Mouse (Mus musculus) MEL (cell line): ENCODE data around the gene Iqcc. TPM values are rescaled to one million over a fixed set of nuclear protein-coding genes. Genes with fewer than 3 reads are reported as not detected.

Experiments
- DNase-seq: peaks from one replicate; pipeline ENCODE4 v3.0.0; 2011; ENCODE audit warnings: low read depth, low spot score
- H3K27ac ChIP-seq: 2 replicates; pipeline ENCODE4 v1.5.1; 2012; ENCODE audit warnings: low read depth, mild to moderate bottlenecking, control low read depth, low read length, moderate library complexity; ENCODE audit not compliant: control insufficient read depth
- H3K27me3 ChIP-seq, 2 experiments: fragments of 150-350 bp in 1 of 2; sonication (generic) in 1 of 2; 2 replicates each; pipeline ENCODE4 v1.6.1; 2012; ENCODE audit warnings: low read length in 2 of 2, mild to moderate bottlenecking in 2 of 2, improper control_type of control experiment in 1 of 2, moderate library complexity in 1 of 2; ENCODE audit not compliant: insufficient read depth in 2 of 2, control insufficient read depth in 1 of 2
- H3K36me3 ChIP-seq, 2 experiments: 2 replicates each; pipeline ENCODE4 v1.6.1; 2012 to 2014; ENCODE audit warnings: low read length in 2 of 2, improper control_type of control experiment in 1 of 2, inconsistent platforms in 1 of 2, mild to moderate bottlenecking in 1 of 2; ENCODE audit not compliant: insufficient read depth in 2 of 2, control insufficient read depth in 1 of 2
- H3K4me1 ChIP-seq, 2 experiments: fragments of 150-350 bp in 1 of 2; sonication (generic) in 1 of 2; 2 replicates each; pipeline ENCODE4 v1.6.1; 2012; ENCODE audit warnings: low read length in 2 of 2, improper control_type of control experiment in 1 of 2, mild to moderate bottlenecking in 1 of 2; ENCODE audit not compliant: insufficient read depth in 2 of 2, control insufficient read depth in 1 of 2
- H3K4me3 ChIP-seq, 2 experiments: fragments of 150-350 bp in 1 of 2; sonication (generic) in 1 of 2; 2 replicates each; pipeline ENCODE4 v1.5.1; 2012; ENCODE audit warnings: low read depth in 2 of 2, low read length in 2 of 2, mild to moderate bottlenecking in 2 of 2, moderate library complexity in 2 of 2, control low read depth in 1 of 2, improper control_type of control experiment in 1 of 2; ENCODE audit not compliant: control insufficient read depth in 1 of 2, insufficient read depth in 1 of 2
- H3K79me2 ChIP-seq: 2 replicates; pipeline ENCODE4 v1.6.1; 2012; ENCODE audit warnings: mild to moderate bottlenecking, low read length, moderate library complexity; ENCODE audit not compliant: control insufficient read depth, poor library complexity, insufficient read depth
- H3K9ac ChIP-seq: 2 replicates; pipeline ENCODE4 v1.6.1; 2012; ENCODE audit warnings: low read depth, mild to moderate bottlenecking, control low read depth, low read length, moderate library complexity; ENCODE audit not compliant: control insufficient read depth, poor library complexity, severe bottlenecking
- H3K9me3 ChIP-seq: fragments of 150-350 bp; sonication (generic); replicated peaks from 2 replicates; pipeline ENCODE4 v1.6.1; 2012; ENCODE audit warnings: mild to moderate bottlenecking, low read length, improper control_type of control experiment, moderate library complexity; ENCODE audit not compliant: insufficient read depth
- BHLHE40 ChIP-seq: IDR thresholded peaks from 2 replicates; pipeline ENCODE4 v1.6.1; 2012; ENCODE audit warnings: low read depth, mild to moderate bottlenecking, inconsistent platforms, low read length, improper control_type of control experiment, borderline replicate concordance
- CHD1 ChIP-seq: IDR thresholded peaks from 2 replicates; pipeline ENCODE4 v1.6.1; 2012; ENCODE audit warnings: low read depth, mild to moderate bottlenecking, inconsistent platforms, low read length, improper control_type of control experiment
- CHD2 ChIP-seq: IDR thresholded peaks from 2 replicates; pipeline ENCODE4 v1.6.1; 2011; ENCODE audit warnings: low read length, improper control_type of control experiment
- CTCF ChIP-seq, 3 experiments: IDR thresholded peaks in 2 of 3; conservative IDR thresholded peaks in 1 of 3; 2 replicates each; pipeline ENCODE4 v1.5.1; 2011 to 2012; ENCODE audit warnings: low read length in 3 of 3, low read depth in 2 of 3, mild to moderate bottlenecking in 2 of 3, improper control_type of control experiment in 1 of 3, inconsistent platforms in 1 of 3, mixed read lengths in 1 of 3, moderate library complexity in 1 of 3; ENCODE audit not compliant: control insufficient read depth in 1 of 3, insufficient read depth in 1 of 3, poor library complexity in 1 of 3, severe bottlenecking in 1 of 3
- E2F4 ChIP-seq: IDR thresholded peaks from 2 replicates; pipeline ENCODE4 v1.6.1; 2011; ENCODE audit warnings: low read depth, low read length, improper control_type of control experiment, borderline replicate concordance
- ELF1 ChIP-seq: IDR thresholded peaks from 2 replicates; pipeline ENCODE4 v1.6.1; 2014; ENCODE audit warnings: low read depth, mild to moderate bottlenecking, inconsistent platforms, low read length, improper control_type of control experiment, moderate library complexity
- EP300 ChIP-seq, 2 experiments: IDR thresholded peaks; 2 replicates each; pipeline ENCODE4 v1.6.1; 2011; ENCODE audit warnings: improper control_type of control experiment in 2 of 2, low read length in 2 of 2, low read depth in 1 of 2, mild to moderate bottlenecking in 1 of 2
- GABPA ChIP-seq: IDR thresholded peaks from 2 replicates; pipeline ENCODE4 v1.6.1; 2012; ENCODE audit warnings: low read depth, mild to moderate bottlenecking, inconsistent platforms, low read length, improper control_type of control experiment, moderate library complexity
- HCFC1 ChIP-seq: IDR thresholded peaks from 2 replicates; pipeline ENCODE4 v1.6.1; 2012; ENCODE audit warnings: low read depth, mild to moderate bottlenecking, inconsistent platforms, low read length, improper control_type of control experiment, moderate library complexity
- JUND ChIP-seq: IDR thresholded peaks from 2 replicates; pipeline ENCODE4 v1.6.1; 2011; ENCODE audit warnings: low read depth, mild to moderate bottlenecking, improper control_type of control experiment, low read length
- MAFK ChIP-seq: IDR thresholded peaks from 2 replicates; pipeline ENCODE4 v1.6.1; 2011; ENCODE audit warnings: low read depth, mild to moderate bottlenecking, low read length, improper control_type of control experiment, borderline replicate concordance
- MAZ ChIP-seq: IDR thresholded peaks from 2 replicates; pipeline ENCODE4 v1.6.1; 2012; ENCODE audit warnings: low read depth, mild to moderate bottlenecking, inconsistent platforms, low read length, improper control_type of control experiment
- MEF2A ChIP-seq: IDR thresholded peaks from 2 replicates; pipeline ENCODE4 v1.6.1; 2014; ENCODE audit warnings: low read depth, mild to moderate bottlenecking, inconsistent platforms, low read length, improper control_type of control experiment; ENCODE audit not compliant: poor library complexity, insufficient replicate concordance, severe bottlenecking; ENCODE audit errors: extremely low read depth
- MXI1 ChIP-seq: IDR thresholded peaks from 2 replicates; pipeline ENCODE4 v1.6.1; 2011; ENCODE audit warnings: mild to moderate bottlenecking, low read depth, low read length, improper control_type of control experiment
- MYB ChIP-seq: IDR thresholded peaks from 2 replicates; pipeline ENCODE4 v1.6.1; 2011; ENCODE audit warnings: mild to moderate bottlenecking, low read depth, low read length, improper control_type of control experiment
- MYC ChIP-seq: IDR thresholded peaks from 2 replicates; pipeline ENCODE4 v1.6.1; 2011; ENCODE audit warnings: low read depth, mild to moderate bottlenecking, low read length, improper control_type of control experiment, moderate library complexity
- NELFE ChIP-seq: IDR thresholded peaks from 2 replicates; pipeline ENCODE4 v1.6.1; 2011; ENCODE audit warnings: low read depth, low read length, improper control_type of control experiment
- NRF1 ChIP-seq: IDR thresholded peaks from 2 replicates; pipeline ENCODE4 v1.6.1; 2014; ENCODE audit warnings: low read depth, mild to moderate bottlenecking, inconsistent platforms, low read length, improper control_type of control experiment, moderate library complexity; ENCODE audit not compliant: poor library complexity, insufficient read depth, severe bottlenecking
- POLR2A ChIP-seq, 2 experiments: IDR thresholded peaks; 2 replicates each; pipeline ENCODE4 v1.6.1; 2011 to 2012; ENCODE audit warnings: low read length in 2 of 2, mild to moderate bottlenecking in 2 of 2, control low read depth in 1 of 2, improper control_type of control experiment in 1 of 2, low read depth in 1 of 2, moderate library complexity in 1 of 2; ENCODE audit not compliant: control insufficient read depth in 1 of 2, insufficient read depth in 1 of 2, poor library complexity in 1 of 2
- POLR2AphosphoS2 ChIP-seq: IDR thresholded peaks from 2 replicates; pipeline ENCODE4 v1.6.1; 2011; ENCODE audit warnings: low read length, improper control_type of control experiment
- POLR2AphosphoS5 ChIP-seq: IDR thresholded peaks from 2 replicates; pipeline ENCODE4 v1.6.1; 2012; ENCODE audit warnings: low read depth, borderline replicate concordance, mild to moderate bottlenecking, inconsistent platforms, low read length, moderate library complexity, mixed read lengths
- RCOR1 ChIP-seq: IDR thresholded peaks from 2 replicates; pipeline ENCODE4 v1.6.1; 2012; ENCODE audit warnings: low read depth, mild to moderate bottlenecking, inconsistent platforms, low read length, improper control_type of control experiment
- SMC3 ChIP-seq: IDR thresholded peaks from 2 replicates; pipeline ENCODE4 v1.6.1; 2011; ENCODE audit warnings: low read depth, low read length, improper control_type of control experiment
- TAL1 ChIP-seq: IDR thresholded peaks from 2 replicates; pipeline ENCODE4 v1.6.1; 2012; ENCODE audit warnings: mild to moderate bottlenecking, inconsistent platforms, low read length, moderate library complexity, mixed read lengths
- TCF12 ChIP-seq: IDR thresholded peaks from 2 replicates; pipeline ENCODE4 v1.6.1; 2014; ENCODE audit warnings: low read depth, mild to moderate bottlenecking, inconsistent platforms, low read length, improper control_type of control experiment, moderate library complexity
- USF1 ChIP-seq: IDR thresholded peaks from 2 replicates; pipeline ENCODE4 v1.6.1; 2014; ENCODE audit warnings: low read depth, mild to moderate bottlenecking, inconsistent platforms, low read length, improper control_type of control experiment, moderate library complexity
- USF2 ChIP-seq, 2 experiments: IDR thresholded peaks; 2 replicates each; pipeline ENCODE4 v1.6.1; 2011 to 2012; ENCODE audit warnings: improper control_type of control experiment in 2 of 2, low read length in 2 of 2, borderline replicate concordance in 1 of 2, inconsistent platforms in 1 of 2, low read depth in 1 of 2, mild to moderate bottlenecking in 1 of 2; ENCODE audit not compliant: insufficient read depth in 1 of 2
- ZC3H11A ChIP-seq: IDR thresholded peaks from 2 replicates; pipeline ENCODE4 v1.6.1; 2012; ENCODE audit warnings: low read depth, mild to moderate bottlenecking, inconsistent platforms, low read length, improper control_type of control experiment
- ZKSCAN1 ChIP-seq: IDR thresholded peaks from 2 replicates; pipeline ENCODE4 v1.6.1; 2012; ENCODE audit warnings: low read depth, mild to moderate bottlenecking, inconsistent platforms, low read length, improper control_type of control experiment, moderate library complexity
- ZMIZ1 ChIP-seq: IDR thresholded peaks from 2 replicates; pipeline ENCODE4 v1.6.1; 2012; ENCODE audit warnings: low read depth, mild to moderate bottlenecking, inconsistent platforms, low read length, improper control_type of control experiment, moderate library complexity
- polyA plus RNA-seq, 2 experiments: library from polyadenylated mRNA; stranded (reverse) in 1 of 2; unstranded in 1 of 2; fragments of >175 nt in 1 of 2; fragments of >200 nt in 1 of 2; gene quantifications; 2 replicates each; pipeline versions ENCODE4 v1.2.1 to v1.2.4; 2012; ENCODE audit warnings: low replicate concordance in 2 of 2, low read depth in 1 of 2; ENCODE audit not compliant: insufficient read length in 2 of 2, insufficient read depth in 1 of 2, missing spikeins in 1 of 2
- total RNA-seq: library from RNA; depleted of rRNA; stranded (reverse); fragments of 300-350 nt; gene quantifications from 2 replicates; pipeline ENCODE4 v1.2.3, GENCODE M21; 2012

Iqcc gene
- total and polyA plus RNA-seq, 3 experiments: 13.6 to 18.5 TPM; not detected in 1

- TF ChIP-seq TAL1: no peak
- TF ChIP-seq EP300 (IDR thresholded peaks at IDR 0.05; ENCODE audit: low read depth in 1 of 2, low read length in 2 of 2): no peak
- TF ChIP-seq CHD2: no peak
- no peak for TF ChIP-seq NELFE
- no peak for TF ChIP-seq E2F4
- TF ChIP-seq MAZ: no peak
- TF ChIP-seq MAFK: no peak
- TF ChIP-seq POLR2AphosphoS2: peak; percentile 34; the same call in 1 of the 2 replicates
- no peak for TF ChIP-seq ZKSCAN1
- TF ChIP-seq SMC3: peak; percentile 75
- no peak for TF ChIP-seq ELF1
- peak; percentile 76 to 83 (median 82) for TF ChIP-seq CTCF (IDR thresholded peaks at IDR 0.05 in 2 of 3, conservative IDR thresholded peaks at IDR 0.05 in 1 of 3; ENCODE audit: control insufficient read depth in 1 of 3, insufficient read depth in 1 of 3, low read depth in 2 of 3, low read length in 3 of 3, poor library complexity in 1 of 3, severe bottlenecking in 1 of 3)
- no peak for TF ChIP-seq ZMIZ1
Measured at GRCm38 (mm10) chr4:129608426-129609025, 10.4 kb downstream of the Iqcc start (continued).

- Histone ChIP-seq H3K27ac (peak within 1 kb of the TSS; percentile 53), H3K36me3 (peaks cover 11 to 16% of the 10 kb centered on the region in 2 experiments), H3K4me3 (peak within 1 kb of the TSS; percentile 85 to 97), H3K9me3 (no peaks in the 10 kb centered on the region), H3K79me2 (peaks cover 49% of the 10 kb centered on the region), H3K9ac (peak within 1 kb of the TSS; percentile 95), H3K4me1 (peaks cover 2 to 18% of the 10 kb centered on the region in 2 experiments; a peak in 3 of 4 replicates), H3K27me3 (no peaks in the 10 kb centered on the region)
- peak; percentile 91 for DNase-seq
- peak; percentile 70 for TF ChIP-seq TCF12
- peak; percentile 85 for TF ChIP-seq POLR2AphosphoS2
- TF ChIP-seq MXI1: peak; percentile 96
- 0 out of 2 replicates have a peak, but pooled peaks have one; percentile 15 for TF ChIP-seq MYB
- TF ChIP-seq GABPA: no peak
- TF ChIP-seq CHD2: no peak
- no peak; the same call in 1 of the 2 replicates for TF ChIP-seq USF1
- TF ChIP-seq JUND: no peak
- TF ChIP-seq CHD1: no peak
- TF ChIP-seq MEF2A: no peak
- TF ChIP-seq ELF1: peak; percentile 94
- TF ChIP-seq RCOR1: 0 out of 2 replicates have a peak, but pooled peaks have one; percentile 33
- TF ChIP-seq USF2 (IDR thresholded peaks at IDR 0.05; ENCODE audit: borderline replicate concordance in 1 of 2, insufficient read depth in 1 of 2, low read depth in 1 of 2, low read length in 2 of 2): no peak
- peak; percentile 93 for TF ChIP-seq MYC
- 0 out of 2 replicates have a peak, but pooled peaks have one; percentile 8 for TF ChIP-seq NRF1
- TF ChIP-seq HCFC1: peak; percentile 92
- no peak for TF ChIP-seq POLR2AphosphoS5
- TF ChIP-seq ZMIZ1: 0 out of 2 replicates have a peak, but pooled peaks have one; percentile 60
- TF ChIP-seq NELFE: peak; percentile 94
- TF ChIP-seq BHLHE40: no peak
- TF ChIP-seq ZC3H11A: no peak
- TF ChIP-seq MAFK: no peak
- peak; percentile 75 to 95 for TF ChIP-seq POLR2A (IDR thresholded peaks at IDR 0.05; ENCODE audit: control insufficient read depth in 1 of 2, insufficient read depth in 1 of 2, low read depth in 1 of 2, low read length in 2 of 2, poor library complexity in 1 of 2)
Measured at GRCm38 (mm10) chr4:129600233-129601158, 18.4 kb downstream of the Iqcc start, which contains the start of the genes Eif3i and Tmem234. Gene Eif3i (minus strand): TSS chr4:129600648. Gene Tmem234 (plus strand): TSS chr4:129600668.
